Mouse (Mus musculus) liver, embryonic 12.5 days (tissue): ENCODE data around the gene Ptprg. TPM values are rescaled to one million over a fixed set of nuclear protein-coding genes. Genes with fewer than 3 reads are reported as not detected.
"Not testable (repeated sequence)": the region's sequence is repeated elsewhere in the genome, so short reads cannot be mapped to it uniquely, and the experiment has no call there.

Experiments used
- ATAC-seq: fragments of 200-750 bp; cut with Nextera tagmentation; 2 replicates; pipeline ENCODE4 v1.8.0; 2017; ENCODE audit warnings: moderate number of reproducible peaks, mild to moderate bottlenecking, moderate library complexity
- H3K27ac ChIP-seq: fragments of 300-500 bp; sonication (generic); 2 replicates; pipeline ENCODE4 v1.5.1; 2016; ENCODE audit warnings: mild to moderate bottlenecking
- H3K27me3 ChIP-seq: fragments of 300-500 bp; sonication (generic); replicated peaks from 2 replicates; pipeline ENCODE4 v1.6.1; 2016; ENCODE audit warnings: mild to moderate bottlenecking, moderate library complexity
- H3K36me3 ChIP-seq: fragments of 300-500 bp; sonication (generic); 2 replicates; pipeline ENCODE4 v1.6.1; 2016; ENCODE audit warnings: mild to moderate bottlenecking, moderate library complexity
- H3K4me1 ChIP-seq: fragments of 300-500 bp; sonication (generic); 2 replicates; pipeline ENCODE4 v1.6.1; 2016
- H3K4me2 ChIP-seq: fragments of 300-500 bp; sonication (generic); 2 replicates; pipeline ENCODE4 v1.6.1; 2016; ENCODE audit warnings: mild to moderate bottlenecking, moderate library complexity
- H3K4me3 ChIP-seq: fragments of 300-500 bp; sonication (generic); 2 replicates; pipeline ENCODE4 v1.5.1; 2016; ENCODE audit warnings: mild to moderate bottlenecking, moderate library complexity
- H3K9ac ChIP-seq: fragments of 300-500 bp; sonication (generic); 2 replicates; pipeline ENCODE4 v1.6.1; 2016; ENCODE audit warnings: mild to moderate bottlenecking, moderate library complexity
- H3K9me3 ChIP-seq: fragments of 300-500 bp; sonication (generic); replicated peaks from 2 replicates; pipeline ENCODE4 v1.6.1; 2016; ENCODE audit warnings: mild to moderate bottlenecking, moderate library complexity
- WGBS: fragments of 180-500 bp; shearing (Covaris S2); methylation state at CpG from one replicate; pipeline ENCODE4 v1.1.7; 2016; ENCODE audit not compliant: insufficient replicate concordance; 5-methylcytosine and 5-hydroxymethylcytosine counted together
- polyA plus RNA-seq: library from polyadenylated mRNA; unstranded; fragments of >200 nt; fragmentation: Nextera tagmentation; extraction: Ambion mirVana; gene quantifications from 2 replicates; pipeline ENCODE4 v1.2.1, GENCODE M21; 2016

The Ptprg gene
- polyA plus RNA-seq, 1 experiment from 2014 or later: 4.8 TPM

- no peaks in the 10 kb centered on the region for H3K27me3 ChIP-seq
- H3K36me3 ChIP-seq: no peaks in the 10 kb centered on the region
- H3K27ac ChIP-seq: no peak overlapping the region
- H3K9ac ChIP-seq: no peak overlapping the region
- no peak for ATAC-seq
- peaks cover 4% of the 10 kb centered on the region; the same call in 1 of the 2 replicates for H3K4me1 ChIP-seq
- no peak overlapping the region for H3K4me3 ChIP-seq
- H3K9me3 ChIP-seq: no peaks in the 10 kb centered on the region
- H3K4me2 ChIP-seq: no peak overlapping the region
- WGBS: 69% methylated on average over 6 of the region's 6 CpGs
Measured at GRCm38 (mm10) chr14:11775951-11776495, 222.7 kb downstream of the Ptprg start.

- Histone ChIP-seq H3K9me3 (no peaks in the 10 kb centered on the region), H3K9ac (no peak overlapping the region), H3K4me1 (peaks cover 4% of the 10 kb centered on the region; the same call in 1 of the 2 replicates), H3K4me3 (no peak overlapping the region), H3K27ac (no peak overlapping the region), H3K4me2 (no peak overlapping the region), H3K36me3 (no peaks in the 10 kb centered on the region), H3K27me3 (no peaks in the 10 kb centered on the region)
- 77% methylated on average over 6 of the region's 6 CpGs for WGBS
- ATAC-seq: no peak
Measured at GRCm38 (mm10) chr14:11776566-11776965, 223.2 kb downstream of the Ptprg start.

- H3K27ac ChIP-seq: no peak overlapping the region
- H3K9ac ChIP-seq: no peak overlapping the region
- WGBS: 68% methylated on average over 4 of the region's 4 CpGs
- no peaks in the 10 kb centered on the region for H3K36me3 ChIP-seq
- ATAC-seq: no peak
- H3K9me3 ChIP-seq: no peaks in the 10 kb centered on the region
- no peaks in the 10 kb centered on the region for H3K4me1 ChIP-seq
- no peak overlapping the region for H3K4me2 ChIP-seq
- H3K27me3 ChIP-seq: no peaks in the 10 kb centered on the region
- no peak overlapping the region for H3K4me3 ChIP-seq
Measured at GRCm38 (mm10) chr14:11791190-11791589, 237.9 kb downstream of the Ptprg start.

- Histone ChIP-seq H3K9me3 (no peaks in the 10 kb centered on the region), H3K9ac (no peak overlapping the region), H3K4me2 (no peak overlapping the region), H3K4me1 (no peaks in the 10 kb centered on the region), H3K27me3 (no peaks in the 10 kb centered on the region), H3K4me3 (no peak overlapping the region), H3K27ac (no peak overlapping the region), H3K36me3 (no peaks in the 10 kb centered on the region)
- no peak for ATAC-seq
- 77% methylated on average over 3 of the region's 3 CpGs for WGBS
Measured at GRCm38 (mm10) chr14:11793847-11794246, 240.5 kb downstream of the Ptprg start.

GRCm38 (mm10) chr14:11802355-11803035 lies 249.2 kb downstream of the Ptprg start:
- ATAC-seq: no peak
- 71% methylated on average over 4 of the region's 4 CpGs for WGBS
- no peaks in the 10 kb centered on the region for H3K9me3 ChIP-seq
- no peak overlapping the region for H3K9ac ChIP-seq
- no peaks in the 10 kb centered on the region for H3K4me1 ChIP-seq
- H3K27ac ChIP-seq: no peak overlapping the region
- no peak overlapping the region for H3K4me2 ChIP-seq
- no peaks in the 10 kb centered on the region for H3K27me3 ChIP-seq
- H3K4me3 ChIP-seq: no peak overlapping the region
- H3K36me3 ChIP-seq: no peaks in the 10 kb centered on the region

- H3K4me2 ChIP-seq: no peak overlapping the region
- no peaks in the 10 kb centered on the region for H3K36me3 ChIP-seq
- H3K27me3 ChIP-seq: no peaks in the 10 kb centered on the region
- H3K9me3 ChIP-seq: no peaks in the 10 kb centered on the region
- H3K27ac ChIP-seq: no peak overlapping the region
- 47% methylated on average over 5 of the region's 5 CpGs for WGBS
- no peak overlapping the region for H3K4me3 ChIP-seq
- H3K4me1 ChIP-seq: no peaks in the 10 kb centered on the region
- no peak for ATAC-seq
- H3K9ac ChIP-seq: no peak overlapping the region
Measured at GRCm38 (mm10) chr14:11806674-11807073, 253.3 kb downstream of the Ptprg start.

GRCm38 (mm10) chr14:11807465-11807864 lies 254.1 kb downstream of the Ptprg start:
- no peaks in the 10 kb centered on the region for H3K27me3 ChIP-seq
- H3K4me3 ChIP-seq: no peak overlapping the region
- no peaks in the 10 kb centered on the region for H3K9me3 ChIP-seq
- no peak overlapping the region for H3K4me2 ChIP-seq
- no peaks in the 10 kb centered on the region for H3K4me1 ChIP-seq
- H3K36me3 ChIP-seq: no peaks in the 10 kb centered on the region
- 50% methylated on average over 4 of the region's 4 CpGs for WGBS
- no peak overlapping the region for H3K9ac ChIP-seq
- ATAC-seq: no peak
- H3K27ac ChIP-seq: no peak overlapping the region

- Histone ChIP-seq H3K4me3 (no peak overlapping the region), H3K4me2 (no peak overlapping the region), H3K9me3 (no peaks in the 10 kb centered on the region), H3K36me3 (no peaks in the 10 kb centered on the region), H3K4me1 (no peaks in the 10 kb centered on the region), H3K9ac (no peak overlapping the region), H3K27me3 (no peaks in the 10 kb centered on the region), H3K27ac (no peak overlapping the region)
- WGBS: 32% methylated on average over 7 of the region's 7 CpGs
- ATAC-seq: no peak
Measured at GRCm38 (mm10) chr14:11811142-11811761, 257.9 kb downstream of the Ptprg start.

- no peak overlapping the region for H3K4me3 ChIP-seq
- no peak for ATAC-seq
- H3K4me2 ChIP-seq: no peak overlapping the region
- no peaks in the 10 kb centered on the region for H3K4me1 ChIP-seq
- no peaks in the 10 kb centered on the region for H3K9me3 ChIP-seq
- H3K27me3 ChIP-seq: no peaks in the 10 kb centered on the region
- 63% methylated on average over 7 of the region's 7 CpGs for WGBS
- H3K9ac ChIP-seq: no peak overlapping the region
- H3K27ac ChIP-seq: no peak overlapping the region
- H3K36me3 ChIP-seq: no peaks in the 10 kb centered on the region
Measured at GRCm38 (mm10) chr14:11812291-11812690, 259.0 kb downstream of the Ptprg start.

GRCm38 (mm10) chr14:11814811-11815210 lies 261.5 kb downstream of the Ptprg start:
- not testable (repeated sequence) for H3K4me1 ChIP-seq, H3K9ac ChIP-seq, H3K9me3 ChIP-seq, H3K4me3 ChIP-seq, H3K27ac ChIP-seq, H3K36me3 ChIP-seq, H3K27me3 ChIP-seq, ATAC-seq, H3K4me2 ChIP-seq
- 34% methylated on average over 4 of the region's 4 CpGs for WGBS

- no peaks in the 10 kb centered on the region for H3K27me3 ChIP-seq
- H3K9ac ChIP-seq: no peak overlapping the region
- H3K4me1 ChIP-seq: no peaks in the 10 kb centered on the region
- H3K27ac ChIP-seq: no peak overlapping the region
- H3K4me3 ChIP-seq: no peak overlapping the region
- no peak for ATAC-seq
- H3K9me3 ChIP-seq: no peaks in the 10 kb centered on the region
- WGBS: 65% methylated on average over 5 of the region's 6 CpGs
- no peak overlapping the region for H3K4me2 ChIP-seq
- H3K36me3 ChIP-seq: no peaks in the 10 kb centered on the region
Measured at GRCm38 (mm10) chr14:11817236-11817635, 263.9 kb downstream of the Ptprg start.

GRCm38 (mm10) chr14:11818054-11818453 lies 264.7 kb downstream of the Ptprg start:
- WGBS: 66% methylated on average over 3 of the region's 3 CpGs

More at GRCm38 (mm10) chr14:11818054-11818453, 264.7 kb downstream of the Ptprg start:
- H3K36me3 ChIP-seq: no peaks in the 10 kb centered on the region
- no peak overlapping the region for H3K4me3 ChIP-seq
- no peak overlapping the region for H3K9ac ChIP-seq
- H3K4me2 ChIP-seq: no peak overlapping the region
- no peaks in the 10 kb centered on the region for H3K9me3 ChIP-seq
- H3K27me3 ChIP-seq: no peaks in the 10 kb centered on the region
- H3K4me1 ChIP-seq: no peaks in the 10 kb centered on the region
- ATAC-seq: no peak
- no peak overlapping the region for H3K27ac ChIP-seq
